Mouse (Mus musculus): ENCODE measurements around the gene Qpct.
"Not testable (repeated sequence)": the region's sequence is repeated elsewhere in the genome, so short reads cannot be mapped to it uniquely, and the experiment has no call there.

Qpct gene

GRCm38 (mm10) chr17:79071951-79072350 is 20.2 kb downstream of the Qpct start:
- DNase-seq (ENCODE audit: low spot score) = no peak

- no peak for DNase-seq (ENCODE audit: low spot score)
Measured at GRCm38 (mm10) chr17:79076974-79077847, 25.5 kb downstream of the Qpct start.

GRCm38 (mm10) chr17:79077848-79078146 is 26.1 kb downstream of the Qpct start:
- no peak for DNase-seq (ENCODE audit: low spot score)

- no peak for DNase-seq (ENCODE audit: low spot score)
Measured at GRCm38 (mm10) chr17:79078248-79078647, 26.5 kb downstream of the Qpct start.

- DNase-seq (ENCODE audit: low spot score) = no peak
Measured at GRCm38 (mm10) chr17:79091710-79092109, 40.0 kb downstream of the Qpct start.

- DNase-seq (ENCODE audit: low spot score) = no peak
Measured at GRCm38 (mm10) chr17:79093286-79093975, 41.7 kb downstream of the Qpct start.

GRCm38 (mm10) chr17:79095624-79096023 is 43.9 kb downstream of the Qpct start:
- DNase-seq (ENCODE audit: low spot score) = no peak

- no peak for DNase-seq (ENCODE audit: low spot score)
Measured at GRCm38 (mm10) chr17:79099866-79100265, 48.2 kb downstream of the Qpct start.

- no peak for DNase-seq (ENCODE audit: low spot score)
Measured at GRCm38 (mm10) chr17:79108238-79108637, 56.5 kb downstream of the Qpct start.

- DNase-seq (ENCODE audit: low spot score) = no peak
Measured at GRCm38 (mm10) chr17:79109576-79109975, 57.9 kb downstream of the Qpct start.

GRCm38 (mm10) chr17:79110936-79111348 is 59.2 kb downstream of the Qpct start:
- DNase-seq (ENCODE audit: low spot score) = no peak

GRCm38 (mm10) chr17:79115248-79115647 is 63.5 kb downstream of the Qpct start:
- not testable (repeated sequence) for DNase-seq (ENCODE audit: low spot score)

GRCm38 (mm10) chr17:79119066-79119465 is 67.4 kb downstream of the Qpct start:
- DNase-seq (ENCODE audit: low spot score) = no peak

- no peak for DNase-seq (ENCODE audit: low spot score)
Measured at GRCm38 (mm10) chr17:79120269-79120668, 68.6 kb downstream of the Qpct start.

GRCm38 (mm10) chr17:79133740-79134139 is 82.0 kb downstream of the Qpct start:
- DNase-seq (ENCODE audit: low spot score) = no peak

GRCm38 (mm10) chr17:79135826-79136225 is 84.1 kb downstream of the Qpct start:
- no peak for DNase-seq (ENCODE audit: low spot score)

GRCm38 (mm10) chr17:79136401-79136800 is 84.7 kb downstream of the Qpct start:
- no peak for DNase-seq (ENCODE audit: low spot score)
